Mouse (Mus musculus) right cerebral cortex, adult 2 months (tissue): Measurements from ENCODE around the gene Map3k5.

Experiments
- DNase-seq, 2 experiments: peaks; one replicate each; pipeline ENCODE4 v3.0.0; 2021 to 2022; ENCODE audit warnings: low spot score in 2 of 2

Gene Map3k5

GRCm38 (mm10) chr10:20006333-20007093 is 72.2 kb downstream of the Map3k5 start:
- peak; percentile 62 to 63 for DNase-seq

DNA sequence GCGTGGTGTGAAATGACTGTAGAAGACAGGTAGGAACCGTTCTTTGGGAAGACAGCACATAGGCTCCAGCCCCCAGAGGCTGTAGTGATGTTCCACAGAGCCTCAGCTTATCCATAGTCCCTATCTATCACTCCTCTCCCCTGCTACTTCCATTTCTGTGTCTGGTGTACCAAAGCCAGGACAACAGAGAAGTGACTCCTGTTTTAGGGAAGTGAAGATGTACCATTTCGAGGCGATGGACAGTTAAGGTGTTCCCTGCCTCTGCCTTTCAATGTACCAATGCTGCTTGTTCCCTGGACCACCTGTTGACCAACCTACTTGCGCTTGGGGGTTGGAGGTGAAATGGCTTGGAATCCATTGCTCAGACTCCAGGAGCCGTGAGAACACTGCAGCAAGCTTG is 75.0 kb downstream of the Map3k5 start:
- DNase-seq = no peak

DNA sequence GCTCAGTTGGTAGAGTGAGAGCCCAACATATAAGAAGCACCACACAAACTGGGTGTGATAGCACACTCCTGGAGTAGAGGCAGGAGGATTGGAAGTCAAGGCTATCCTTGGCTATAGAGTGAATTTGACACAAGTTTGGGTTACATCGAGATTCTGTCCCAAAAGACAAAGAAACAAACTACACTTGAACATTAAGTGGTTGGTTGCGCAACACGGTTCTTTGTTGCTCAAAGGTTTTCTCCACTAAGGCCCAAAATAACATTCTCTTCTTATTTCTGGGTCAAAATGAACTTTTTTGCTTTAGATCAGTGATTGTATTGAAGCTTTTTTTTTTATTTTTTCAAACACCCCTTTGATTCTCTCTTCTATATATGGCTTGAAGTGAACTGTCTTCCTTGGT is 75.7 kb downstream of the Map3k5 start:
- DNase-seq = no peak

DNA sequence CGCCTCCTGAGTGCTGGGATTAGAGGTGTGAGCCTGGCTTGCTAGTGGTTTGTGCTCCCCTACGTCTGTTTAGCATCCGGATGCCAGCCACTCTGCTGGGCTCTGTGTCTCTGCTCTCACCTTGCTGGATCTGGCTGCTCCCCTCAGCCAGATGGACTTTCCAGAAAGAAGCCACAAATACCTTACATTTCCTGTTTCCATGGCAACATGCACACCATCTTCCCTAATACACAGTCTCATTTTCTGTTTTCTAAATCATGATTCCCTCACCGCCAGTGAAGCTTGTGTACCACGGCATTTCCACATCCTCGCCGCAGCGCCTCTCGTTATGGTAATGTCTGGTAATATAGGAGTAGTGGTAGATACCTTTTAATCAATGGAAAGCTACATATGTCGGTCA is 84.1 kb downstream of the Map3k5 start:
- peak; percentile 51 to 63 for DNase-seq

GRCm38 (mm10) chr10:20018806-20019205 is 84.5 kb downstream of the Map3k5 start:
- no peak for DNase-seq

- no peak for DNase-seq
Measured at GRCm38 (mm10) chr10:20021256-20021655, 87.0 kb downstream of the Map3k5 start.

GRCm38 (mm10) chr10:20021670-20022468 is 87.6 kb downstream of the Map3k5 start:
- no peak for DNase-seq

- no peak for DNase-seq
Measured at GRCm38 (mm10) chr10:20022608-20023340, 88.5 kb downstream of the Map3k5 start.

DNA sequence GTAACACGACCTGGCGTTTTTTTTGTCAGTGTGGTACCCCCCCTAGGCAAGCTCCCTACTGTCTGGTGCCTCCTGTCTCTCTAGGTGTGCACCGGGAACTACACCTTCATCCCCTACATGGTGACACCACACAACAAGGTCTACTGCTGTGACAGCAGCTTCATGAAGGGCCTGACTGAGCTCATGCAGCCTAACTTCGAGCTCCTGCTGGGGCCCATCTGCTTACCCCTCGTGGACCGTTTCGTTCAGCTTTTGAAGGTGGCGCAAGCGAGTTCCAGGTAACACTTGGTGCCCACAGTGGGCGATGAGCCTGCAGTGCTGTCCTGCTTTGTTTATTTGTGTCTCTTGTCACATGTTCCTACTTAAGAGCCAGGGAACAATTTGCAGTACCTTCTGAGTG is 89.3 kb downstream of the Map3k5 start:
- DNase-seq = no peak

GRCm38 (mm10) chr10:20024891-20025290 is 90.6 kb downstream of the Map3k5 start:
- DNase-seq = no peak

- no peak for DNase-seq
Measured at GRCm38 (mm10) chr10:20025781-20026520, 91.7 kb downstream of the Map3k5 start.

DNA sequence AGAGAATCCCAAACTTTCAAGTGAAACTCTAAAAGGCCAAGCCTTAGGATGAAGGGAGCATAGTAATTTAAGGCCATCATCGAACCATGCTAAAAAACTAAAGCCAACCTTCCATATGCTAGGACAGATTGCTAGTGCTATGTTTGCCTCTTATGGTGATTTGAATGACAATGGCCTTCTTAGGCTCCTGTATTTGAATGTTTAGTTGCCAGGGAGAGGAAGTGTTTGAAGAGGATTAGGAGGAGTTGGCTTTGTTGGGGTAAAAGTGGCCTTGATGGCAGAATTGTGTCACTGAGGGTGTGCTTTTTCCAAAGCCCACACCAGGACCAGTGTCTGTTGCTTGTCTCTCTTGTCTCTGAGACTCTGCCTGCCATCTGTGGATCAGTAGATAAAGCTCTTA is 96.4 kb downstream of the Map3k5 start:
- DNase-seq = no peak

DNA sequence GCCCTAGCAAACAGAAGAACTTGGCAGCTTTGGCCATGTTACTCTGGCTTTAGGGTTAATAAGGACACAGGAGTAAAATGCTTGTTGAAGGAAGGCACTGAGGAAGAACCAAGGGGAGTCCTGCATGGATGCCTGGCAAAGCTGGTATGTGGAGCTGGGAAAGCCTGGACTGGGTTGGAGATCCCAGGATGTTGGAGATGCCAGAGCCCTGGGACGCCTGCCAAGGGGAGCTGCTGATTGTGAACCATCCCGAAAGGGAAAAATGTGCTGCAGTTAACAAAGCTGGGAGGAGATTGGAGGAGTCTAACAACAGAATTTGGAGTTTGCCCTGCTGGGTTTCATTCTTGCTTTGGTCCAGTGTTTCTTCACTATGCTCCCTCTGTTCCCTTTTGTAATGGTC is 97.7 kb downstream of the Map3k5 start:
- no peak for DNase-seq

DNA sequence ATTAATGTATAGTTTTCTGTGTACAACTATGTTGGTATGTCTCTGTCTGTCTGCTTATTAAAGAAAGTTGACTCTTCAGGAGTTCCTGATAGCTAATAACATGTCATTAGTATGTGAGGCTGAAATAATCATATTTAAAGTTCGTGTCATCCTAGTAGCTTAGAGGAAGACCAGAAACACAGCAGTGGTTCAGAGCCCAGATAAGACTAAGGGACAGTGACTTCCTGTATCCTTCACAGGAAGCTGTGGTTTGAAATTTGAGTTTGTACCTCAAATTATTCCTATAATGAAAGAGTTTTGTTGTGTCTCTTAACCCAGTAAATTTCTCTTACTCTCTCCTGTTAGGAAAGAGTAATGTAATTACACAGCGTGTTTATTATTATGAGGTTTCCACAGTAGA is 102.1 kb downstream of the Map3k5 start:
- no peak for DNase-seq

DNA sequence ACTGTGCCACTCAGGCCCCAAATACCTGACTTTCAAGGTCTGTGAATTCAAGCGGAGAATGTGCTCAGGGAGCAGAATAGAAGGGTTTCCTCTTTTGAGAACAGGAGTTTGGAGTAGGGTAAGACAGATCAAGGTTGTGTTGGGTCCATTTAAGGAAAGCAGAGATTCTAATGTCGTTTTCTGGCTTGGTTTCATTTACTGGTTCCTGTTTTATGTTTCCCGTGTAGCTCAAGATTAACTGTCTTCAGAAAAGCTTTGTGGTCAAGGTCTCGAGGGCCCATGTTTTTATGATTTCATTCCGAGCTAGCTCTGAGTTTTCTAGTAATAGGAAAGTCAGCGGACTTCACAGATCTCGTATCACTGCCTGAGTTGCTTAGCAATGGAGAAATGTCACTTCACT is 102.6 kb downstream of the Map3k5 start:
- DNase-seq = no peak

DNA sequence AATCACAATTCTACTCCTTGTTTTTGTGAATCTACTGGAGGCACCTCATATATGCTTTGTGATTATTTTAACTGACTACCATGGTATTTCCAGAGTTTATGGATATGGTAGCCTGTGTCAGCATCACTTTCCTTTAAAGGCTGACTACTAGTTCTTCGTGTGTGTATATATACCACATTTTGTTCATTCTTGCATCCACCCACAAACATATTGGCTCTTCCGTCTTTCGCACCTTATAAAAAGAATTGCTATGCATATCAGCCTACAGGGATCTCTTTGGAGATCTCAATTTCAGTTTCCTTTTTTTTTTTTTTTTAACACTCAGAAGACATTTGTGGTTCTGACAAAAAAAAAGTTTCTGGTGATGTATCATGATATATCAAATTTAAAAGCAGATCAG is 105.3 kb downstream of the Map3k5 start:
- DNase-seq = no peak

DNA sequence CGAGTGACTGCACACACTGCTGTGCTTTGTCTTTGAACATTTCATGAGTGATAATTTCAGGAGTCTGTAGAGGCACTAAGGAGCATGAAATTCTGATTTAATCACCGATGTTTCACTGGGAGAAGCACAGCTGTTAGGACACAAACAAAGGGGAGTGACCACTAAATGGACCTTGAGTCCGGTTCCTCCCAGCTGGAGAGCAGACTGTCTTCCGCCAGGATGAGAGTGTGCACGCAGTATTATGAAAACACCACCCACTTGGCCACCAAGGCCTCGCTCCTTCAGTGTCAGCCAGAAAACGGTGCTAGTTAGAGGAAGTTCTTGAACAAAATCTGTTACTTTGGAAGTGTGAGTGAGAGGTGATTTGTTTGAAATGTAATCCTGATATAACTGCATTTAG is 105.8 kb downstream of the Map3k5 start:
- DNase-seq = no peak

GRCm38 (mm10) chr10:20040677-20041076 is 106.4 kb downstream of the Map3k5 start:
- DNase-seq = no peak

DNA sequence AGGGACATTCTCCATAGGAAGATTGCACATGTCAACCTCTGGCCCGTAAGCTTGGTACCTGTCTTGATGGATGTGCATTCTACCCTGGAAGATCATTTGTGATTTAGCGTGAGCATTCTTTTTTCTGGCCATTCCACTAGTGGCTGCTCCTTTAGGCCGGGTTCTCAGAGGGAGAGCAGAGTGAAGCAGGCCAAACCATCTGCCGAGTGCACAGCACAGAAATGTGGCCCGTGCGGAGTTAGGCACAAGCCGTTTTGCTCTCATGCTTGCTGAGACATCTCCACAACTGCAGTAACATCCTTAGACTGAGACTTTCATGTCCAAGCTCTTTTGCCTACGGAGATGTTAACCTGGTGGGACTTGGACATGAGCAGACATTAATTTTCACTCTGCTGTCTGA is 107.8 kb downstream of the Map3k5 start:
- no peak for DNase-seq

DNA sequence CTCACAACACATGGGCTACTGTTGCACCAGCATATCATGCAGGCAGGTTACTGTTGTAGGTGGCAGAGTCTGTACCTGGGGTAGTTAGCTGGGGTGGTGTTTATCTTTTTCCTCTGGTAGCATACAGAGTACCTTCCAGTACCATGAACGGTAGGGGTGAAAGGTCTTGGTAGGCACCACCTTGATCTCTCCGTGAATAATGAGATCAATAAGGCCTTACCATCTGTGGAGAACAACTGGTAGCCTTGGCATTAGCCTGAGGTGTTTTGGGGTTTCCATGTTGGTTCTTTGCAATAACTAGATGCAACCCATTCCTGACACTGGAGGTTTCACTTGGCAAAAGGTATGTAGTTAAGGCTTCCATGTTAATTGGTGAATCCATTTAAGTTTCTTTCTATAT is 109.8 kb downstream of the Map3k5 start:
- DNase-seq = no peak

DNA sequence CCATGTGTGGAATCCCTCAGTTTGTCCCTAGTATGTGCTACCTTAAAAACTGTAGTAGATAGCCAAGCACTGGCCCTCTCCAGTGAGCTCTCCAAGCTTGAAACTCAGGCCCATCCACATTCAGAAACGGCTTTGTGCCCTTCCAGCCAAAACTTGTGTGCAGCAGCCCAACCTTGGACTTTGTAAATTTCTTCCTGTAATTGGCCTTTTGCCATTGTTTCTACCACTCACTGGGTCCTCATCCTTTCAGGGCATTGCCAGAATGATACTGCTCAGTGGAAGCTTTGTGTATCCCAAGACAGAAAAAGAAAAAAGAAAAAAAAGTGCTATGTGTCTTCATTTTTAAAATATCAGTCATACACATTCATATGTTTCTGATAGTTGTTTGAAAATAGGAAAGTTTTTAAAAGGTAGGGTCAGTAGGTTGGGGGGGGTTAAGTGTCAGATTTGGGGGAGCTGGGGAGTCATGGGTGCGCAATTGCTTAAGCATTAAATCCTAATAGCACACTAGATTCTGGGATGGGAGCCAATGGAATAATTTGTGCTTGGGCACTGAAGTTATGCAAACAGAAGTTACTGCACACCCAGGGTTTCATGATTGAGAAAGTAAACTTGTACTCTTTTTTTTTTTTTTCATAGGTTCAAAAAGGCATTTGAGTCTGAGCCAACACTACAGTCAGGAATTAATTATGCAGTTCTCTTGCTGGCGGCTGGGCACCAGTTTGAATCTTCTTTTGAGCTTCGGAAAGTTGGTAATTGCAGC is 111.6 kb downstream of the Map3k5 start:
- DNase-seq = no peak
